Mouse (Mus musculus) kidney, adult 18-20 months (tissue): Measurements from ENCODE around the gene Ric1.
A peak's percentile ranks its signal among the peaks of the same experiment; 100 is the strongest.

Experiments
- DNase-seq: peaks from one replicate; pipeline ENCODE4 v3.0.0; 2021

Gene Ric1

GRCm38 (mm10) chr19:29521637-29522435 is at the start of gene Ric1:
Ric1 (plus strand) TSS chr19:29522282.
- DNase-seq = peak; percentile 93

- DNase-seq = peak; percentile 13
Observed at GRCm38 (mm10) chr19:29472424-29472823, 49.7 kb upstream of the Ric1 start.

- no peak for DNase-seq
Observed at GRCm38 (mm10) chr19:29472946-29473345, 49.1 kb upstream of the Ric1 start.

- DNase-seq = no peak
Observed at GRCm38 (mm10) chr19:29474803-29475202, 47.3 kb upstream of the Ric1 start.

GRCm38 (mm10) chr19:29475210-29475620 is 46.9 kb upstream of the Ric1 start:
- DNase-seq = no peak

GRCm38 (mm10) chr19:29478598-29478997 is 43.5 kb upstream of the Ric1 start:
- DNase-seq = peak; percentile 1

GRCm38 (mm10) chr19:29481578-29481977 is 40.5 kb upstream of the Ric1 start:
- no peak for DNase-seq

GRCm38 (mm10) chr19:29482148-29482547 is 39.9 kb upstream of the Ric1 start:
- DNase-seq = no peak

- no peak for DNase-seq
Observed at GRCm38 (mm10) chr19:29482637-29483036, 39.4 kb upstream of the Ric1 start.

- no peak for DNase-seq
Observed at GRCm38 (mm10) chr19:29483386-29483785, 38.7 kb upstream of the Ric1 start.

GRCm38 (mm10) chr19:29484537-29484936 is 37.5 kb upstream of the Ric1 start:
- no peak for DNase-seq

- no peak for DNase-seq
Observed at GRCm38 (mm10) chr19:29485257-29485948, 36.7 kb upstream of the Ric1 start.

- DNase-seq = no peak
Observed at GRCm38 (mm10) chr19:29486545-29487206, 35.4 kb upstream of the Ric1 start.

GRCm38 (mm10) chr19:29487326-29488072 is 34.6 kb upstream of the Ric1 start:
- DNase-seq = no peak

GRCm38 (mm10) chr19:29488073-29488390 is 34.0 kb upstream of the Ric1 start:
- no peak for DNase-seq

- no peak for DNase-seq
Observed at GRCm38 (mm10) chr19:29488420-29488819, 33.7 kb upstream of the Ric1 start.

- DNase-seq = no peak
Observed at GRCm38 (mm10) chr19:29489785-29490284, 32.2 kb upstream of the Ric1 start.

GRCm38 (mm10) chr19:29491467-29491866 is 30.6 kb upstream of the Ric1 start:
- no peak for DNase-seq

GRCm38 (mm10) chr19:29494454-29494853 is 27.6 kb upstream of the Ric1 start:
- no peak for DNase-seq

GRCm38 (mm10) chr19:29496001-29496597 is 26.0 kb upstream of the Ric1 start:
- DNase-seq = no peak

GRCm38 (mm10) chr19:29496786-29497557 is 25.1 kb upstream of the Ric1 start:
- DNase-seq = no peak

GRCm38 (mm10) chr19:29497874-29498273 is 24.2 kb upstream of the Ric1 start:
- no peak for DNase-seq
